Mouse (Mus musculus) testis, postnatal 14 days (tissue): ENCODE measurements around the gene Nr6a1.

ENCODE experiments used
- DNase-seq: peaks from one replicate; pipeline ENCODE4 v3.0.0; 2021; ENCODE audit warnings: low spot score

Nr6a1 gene

GRCm38 (mm10) chr2:38713596-38713995, 213.9 kb downstream of the Nr6a1 start:
- DNase-seq: no peak

GRCm38 (mm10) chr2:38712769-38713125, 214.7 kb downstream of the Nr6a1 start:
- no peak for DNase-seq

GRCm38 (mm10) chr2:38712076-38712768, 215.3 kb downstream of the Nr6a1 start:
- DNase-seq: no peak

- no peak for DNase-seq
These were observed 216.0 kb downstream of the Nr6a1 start for GRCm38 (mm10) chr2:38711421-38711861.

- DNase-seq: peak; percentile 24
These were observed 216.9 kb downstream of the Nr6a1 start for GRCm38 (mm10) chr2:38710304-38711241.

GRCm38 (mm10) chr2:38708907-38709688, 218.4 kb downstream of the Nr6a1 start:
- DNase-seq: no peak

GRCm38 (mm10) chr2:38706661-38707060, 220.8 kb downstream of the Nr6a1 start:
- no peak for DNase-seq

- DNase-seq: no peak
These were observed 222.5 kb downstream of the Nr6a1 start for GRCm38 (mm10) chr2:38705036-38705435.

- DNase-seq: no peak
These were observed 223.2 kb downstream of the Nr6a1 start for GRCm38 (mm10) chr2:38704336-38704735.

- no peak for DNase-seq
These were observed 227.3 kb downstream of the Nr6a1 start for GRCm38 (mm10) chr2:38700177-38700576.

GRCm38 (mm10) chr2:38698623-38699022, 228.9 kb downstream of the Nr6a1 start:
- DNase-seq: no peak

GRCm38 (mm10) chr2:38697128-38698120, 230.1 kb downstream of the Nr6a1 start:
- no peak for DNase-seq

GRCm38 (mm10) chr2:38695770-38696169, 231.7 kb downstream of the Nr6a1 start:
- DNase-seq: no peak

- DNase-seq: no peak
These were observed 235.9 kb downstream of the Nr6a1 start for GRCm38 (mm10) chr2:38691542-38691941.

- no peak for DNase-seq
These were observed 237.6 kb downstream of the Nr6a1 start for GRCm38 (mm10) chr2:38689881-38690280.

- peak; percentile 57 for DNase-seq
These were observed 238.5 kb downstream of the Nr6a1 start for GRCm38 (mm10) chr2:38688791-38689520.

- DNase-seq: no peak
These were observed 241.7 kb downstream of the Nr6a1 start for GRCm38 (mm10) chr2:38685746-38686145.

GRCm38 (mm10) chr2:38683083-38683482, 244.4 kb downstream of the Nr6a1 start:
- DNase-seq: no peak

- no peak for DNase-seq
These were observed 245.3 kb downstream of the Nr6a1 start for GRCm38 (mm10) chr2:38682209-38682608.

GRCm38 (mm10) chr2:38678947-38679346, 248.5 kb downstream of the Nr6a1 start:
- no peak for DNase-seq
